Mouse (Mus musculus) limb, embryonic 11.5 days (tissue): ENCODE results near the gene Gpr37l1. TPM values are rescaled to one million over a fixed set of nuclear protein-coding genes. Genes with fewer than 3 reads are reported as not detected.

Experiments
- ATAC-seq: fragments of 200-750 bp; cut with Nextera tagmentation; 2 replicates; pipeline ENCODE4 v1.8.0; 2017; ENCODE audit warnings: low read depth; ENCODE audit not compliant: insufficient number of reproducible peaks, low FRiP score, low TSS enrichment
- DNase-seq: peaks from one replicate; pipeline ENCODE4 v3.0.0-alpha.2; 2015; ENCODE audit warnings: low spot score
- H3K27ac ChIP-seq: fragments of 300-500 bp; sonication (generic); replicated peaks from 2 replicates; pipeline ENCODE4 v1.5.1; 2014; ENCODE audit warnings: low read depth, mild to moderate bottlenecking, low read length
- H3K27me3 ChIP-seq: fragments of 300-500 bp; sonication (generic); 2 replicates; pipeline ENCODE4 v1.6.1; 2014; ENCODE audit warnings: mild to moderate bottlenecking, low read length, mixed read lengths; ENCODE audit not compliant: control insufficient read depth, insufficient read depth
- H3K36me3 ChIP-seq: fragments of 300-500 bp; sonication (generic); 2 replicates; pipeline ENCODE4 v1.6.1; 2014; ENCODE audit warnings: mild to moderate bottlenecking, low read length, moderate library complexity, mixed read lengths; ENCODE audit not compliant: control insufficient read depth, insufficient read depth
- H3K4me1 ChIP-seq: fragments of 300-500 bp; sonication (generic); 2 replicates; pipeline ENCODE4 v1.6.1; 2014; ENCODE audit warnings: low read length, mixed read lengths; ENCODE audit not compliant: control insufficient read depth, insufficient read depth
- H3K4me2 ChIP-seq: fragments of 300-500 bp; sonication (generic); 2 replicates; pipeline ENCODE4 v1.6.1; 2014; ENCODE audit warnings: low read depth, mild to moderate bottlenecking, moderate library complexity; ENCODE audit not compliant: severe bottlenecking
- H3K4me3 ChIP-seq: fragments of 300-500 bp; sonication (generic); 2 replicates; pipeline ENCODE4 v1.5.1; 2014; ENCODE audit warnings: low read depth, low read length
- H3K9ac ChIP-seq: fragments of 300-500 bp; sonication (generic); 2 replicates; pipeline ENCODE4 v1.6.1; 2014; ENCODE audit warnings: mild to moderate bottlenecking, low read length
- H3K9me3 ChIP-seq: fragments of 300-500 bp; sonication (generic); 2 replicates; pipeline ENCODE4 v1.6.1; 2016; ENCODE audit warnings: low read length; ENCODE audit not compliant: control insufficient read depth
- WGBS: fragments of 180-500 bp; shearing (Covaris S2); extraction: QIAGEN DNeasy Blood & Tissue Kit; methylation state at CpG from one replicate; pipeline ENCODE4 v1.1.7; 2014; 5-methylcytosine and 5-hydroxymethylcytosine counted together
- polyA plus RNA-seq: library from polyadenylated mRNA; unstranded; fragments of >200 nt; fragmentation: Nextera tagmentation; extraction: Ambion mirVana; gene quantifications from 2 replicates; pipeline ENCODE4 v1.2.1, GENCODE M21; 2014

Gene Gpr37l1
- polyA plus RNA-seq, 1 experiment from 2014 or later = 0.12 TPM

GRCm38 (mm10) chr1:135139906-135140305 lies 27.6 kb downstream of the Gpr37l1 start:
- ATAC-seq = no peak
- 84% methylated on average over 2 of the region's 2 CpGs for WGBS
- Histone ChIP-seq H3K4me2 (no peak overlapping the region), H3K27me3 (no peaks in the 10 kb centered on the region), H3K36me3 (no peaks in the 10 kb centered on the region), H3K9me3 (no peaks in the 10 kb centered on the region), H3K4me1 (no peaks in the 10 kb centered on the region), H3K27ac (no peak overlapping the region), H3K4me3 (no peak overlapping the region), H3K9ac (no peak overlapping the region)
- DNase-seq = no peak

- Histone ChIP-seq H3K9ac (no peak overlapping the region), H3K27ac (no peak overlapping the region), H3K36me3 (no peaks in the 10 kb centered on the region), H3K27me3 (no peaks in the 10 kb centered on the region), H3K9me3 (no peaks in the 10 kb centered on the region), H3K4me2 (no peak overlapping the region), H3K4me1 (no peaks in the 10 kb centered on the region), H3K4me3 (no peak overlapping the region)
- ATAC-seq = no peak
- WGBS = 8% methylated on average over 1 of the region's 1 CpGs
- DNase-seq = peak; percentile 93
Measured at GRCm38 (mm10) chr1:135136500-135136899, 31.0 kb downstream of the Gpr37l1 start.

GRCm38 (mm10) chr1:135135111-135135787 lies 32.2 kb downstream of the Gpr37l1 start:
- H3K27me3 ChIP-seq = no peaks in the 10 kb centered on the region
- no peak overlapping the region for H3K9ac ChIP-seq
- no peaks in the 10 kb centered on the region for H3K9me3 ChIP-seq
- no peak overlapping the region for H3K4me3 ChIP-seq
- no peak overlapping the region for H3K4me2 ChIP-seq
- WGBS = 89% methylated on average over 8 of the region's 8 CpGs
- H3K4me1 ChIP-seq = no peaks in the 10 kb centered on the region
- H3K36me3 ChIP-seq = no peaks in the 10 kb centered on the region
- H3K27ac ChIP-seq = no peak overlapping the region
- ATAC-seq = no peak
- DNase-seq = no peak

- Histone ChIP-seq H3K4me1 (peaks cover 2% of the 10 kb centered on the region; the same call in 1 of the 2 replicates), H3K4me3 (no peak overlapping the region), H3K27ac (no peak overlapping the region), H3K9me3 (no peaks in the 10 kb centered on the region), H3K36me3 (no peaks in the 10 kb centered on the region), H3K27me3 (0 out of 2 replicates have a peak, but pooled peaks cover 2% of the 10 kb centered on the region), H3K9ac (no peak overlapping the region), H3K4me2 (no peak overlapping the region)
- DNase-seq (no peak), ATAC-seq (no peak)
- WGBS = 83% methylated on average over 10 of the region's 10 CpGs
Measured at GRCm38 (mm10) chr1:135133678-135134435, 33.6 kb downstream of the Gpr37l1 start.

GRCm38 (mm10) chr1:135132893-135133369 lies 34.5 kb downstream of the Gpr37l1 start:
- no peak for ATAC-seq
- Histone ChIP-seq H3K4me2 (no peak overlapping the region), H3K9me3 (no peaks in the 10 kb centered on the region), H3K27me3 (0 out of 2 replicates have a peak, but pooled peaks cover 3% of the 10 kb centered on the region), H3K9ac (no peak overlapping the region), H3K36me3 (no peaks in the 10 kb centered on the region), H3K27ac (no peak overlapping the region), H3K4me1 (peaks cover 3% of the 10 kb centered on the region), H3K4me3 (no peak overlapping the region)
- no peak for DNase-seq
- WGBS = 83% methylated on average over 9 of the region's 9 CpGs

- 34% methylated on average over 10 of the region's 10 CpGs for WGBS
- H3K4me3 ChIP-seq = no peak within 1 kb of the TSS
Measured at GRCm38 (mm10) chr1:135132473-135132872, 35.0 kb downstream of the Gpr37l1 start, which contains the start of gene Ptpn7. TSS of gene Ptpn7 (plus strand) at chr1:135132700.

GRCm38 (mm10) chr1:135131560-135131959 lies 35.9 kb downstream of the Gpr37l1 start:
- H3K9ac ChIP-seq = no peak overlapping the region; the same call in 1 of the 2 replicates
- no peak overlapping the region for H3K4me2 ChIP-seq
- H3K36me3 ChIP-seq = no peaks in the 10 kb centered on the region
- DNase-seq (no peak), ATAC-seq (no peak)
- H3K4me3 ChIP-seq = no peak overlapping the region
- H3K27ac ChIP-seq = no peak overlapping the region
- H3K4me1 ChIP-seq = peaks cover 14% of the 10 kb centered on the region
- 0 out of 2 replicates have a peak, but pooled peaks cover 3% of the 10 kb centered on the region for H3K27me3 ChIP-seq
- WGBS = 51% methylated on average over 8 of the region's 8 CpGs
- no peaks in the 10 kb centered on the region for H3K9me3 ChIP-seq

More at GRCm38 (mm10) chr1:135132473-135132872, 35.0 kb downstream of the Gpr37l1 start, which contains the start of gene Ptpn7:
- Histone ChIP-seq H3K4me2 (no peak within 1 kb of the TSS), H3K4me1 (peaks cover 5% of the 10 kb centered on the region), H3K36me3 (no peaks in the 10 kb centered on the region), H3K9ac (no peak within 1 kb of the TSS; the same call in 1 of the 2 replicates), H3K27me3 (0 out of 2 replicates have a peak, but pooled peaks cover 3% of the 10 kb centered on the region), H3K9me3 (no peaks in the 10 kb centered on the region), H3K27ac (no peak within 1 kb of the TSS)
- DNase-seq (no peak), ATAC-seq (no peak)

- H3K9me3 ChIP-seq = no peaks in the 10 kb centered on the region
- H3K27me3 ChIP-seq = 0 out of 2 replicates have a peak, but pooled peaks cover 3% of the 10 kb centered on the region
- H3K27ac ChIP-seq = no peak overlapping the region
- DNase-seq (no peak), ATAC-seq (no peak)
- no peak overlapping the region for H3K4me3 ChIP-seq
- H3K36me3 ChIP-seq = no peaks in the 10 kb centered on the region
- no peak overlapping the region for H3K4me2 ChIP-seq
- no peak overlapping the region for H3K9ac ChIP-seq
- WGBS = 34% methylated on average over 6 of the region's 6 CpGs
- H3K4me1 ChIP-seq = peaks cover 19% of the 10 kb centered on the region
Measured at GRCm38 (mm10) chr1:135131034-135131433, 36.4 kb downstream of the Gpr37l1 start.
